Mouse (Mus musculus): Measurements from ENCODE around the gene Sh3rf3.

The Sh3rf3 gene

GRCm38 (mm10) chr10:59104683-59105082 lies 291.5 kb downstream of the Sh3rf3 start:
- DNase-seq (ENCODE audit: low read depth in 2 of 2, low spot score in 2 of 2), result no peak

DNA sequence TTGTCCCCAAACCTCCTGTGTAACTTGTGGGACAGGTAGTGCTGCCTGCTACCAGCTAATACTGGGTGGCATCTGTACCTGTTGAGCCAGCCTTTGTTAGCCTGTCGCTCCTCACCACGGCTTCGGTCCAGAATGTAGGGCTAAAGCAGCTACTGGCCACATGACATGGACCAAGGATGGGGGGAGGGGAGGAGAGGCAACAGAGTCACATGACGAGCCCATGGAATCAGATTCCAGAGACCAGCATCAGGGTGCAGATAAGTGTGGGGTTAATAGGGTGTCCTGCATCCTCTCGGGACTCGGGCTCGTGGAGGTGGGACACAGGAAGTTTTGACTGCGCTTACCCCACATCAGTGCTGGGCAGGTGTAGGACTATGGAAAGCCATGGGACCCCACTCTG lies 292.7 kb downstream of the Sh3rf3 start:
- DNase-seq (ENCODE audit: low read depth in 2 of 2, low spot score in 2 of 2), result no peak

- no peak for DNase-seq (ENCODE audit: low read depth in 2 of 2, low spot score in 2 of 2)
Observed at GRCm38 (mm10) chr10:59106644-59107043, 293.5 kb downstream of the Sh3rf3 start.

- peak; percentile 12 to 27 for DNase-seq (ENCODE audit: low read depth in 2 of 2, low spot score in 2 of 2)
Observed at GRCm38 (mm10) chr10:59109015-59109414, 295.9 kb downstream of the Sh3rf3 start.

GRCm38 (mm10) chr10:59110386-59110785 lies 297.2 kb downstream of the Sh3rf3 start:
- DNase-seq (ENCODE audit: low read depth in 2 of 2, low spot score in 2 of 2), result no peak

- DNase-seq (ENCODE audit: low read depth in 2 of 2, low spot score in 2 of 2), result no peak
Observed at GRCm38 (mm10) chr10:59112755-59113154, 299.6 kb downstream of the Sh3rf3 start.

- no peak for DNase-seq (ENCODE audit: low read depth in 2 of 2, low spot score in 2 of 2)
Observed at GRCm38 (mm10) chr10:59113386-59113785, 300.2 kb downstream of the Sh3rf3 start.

DNA sequence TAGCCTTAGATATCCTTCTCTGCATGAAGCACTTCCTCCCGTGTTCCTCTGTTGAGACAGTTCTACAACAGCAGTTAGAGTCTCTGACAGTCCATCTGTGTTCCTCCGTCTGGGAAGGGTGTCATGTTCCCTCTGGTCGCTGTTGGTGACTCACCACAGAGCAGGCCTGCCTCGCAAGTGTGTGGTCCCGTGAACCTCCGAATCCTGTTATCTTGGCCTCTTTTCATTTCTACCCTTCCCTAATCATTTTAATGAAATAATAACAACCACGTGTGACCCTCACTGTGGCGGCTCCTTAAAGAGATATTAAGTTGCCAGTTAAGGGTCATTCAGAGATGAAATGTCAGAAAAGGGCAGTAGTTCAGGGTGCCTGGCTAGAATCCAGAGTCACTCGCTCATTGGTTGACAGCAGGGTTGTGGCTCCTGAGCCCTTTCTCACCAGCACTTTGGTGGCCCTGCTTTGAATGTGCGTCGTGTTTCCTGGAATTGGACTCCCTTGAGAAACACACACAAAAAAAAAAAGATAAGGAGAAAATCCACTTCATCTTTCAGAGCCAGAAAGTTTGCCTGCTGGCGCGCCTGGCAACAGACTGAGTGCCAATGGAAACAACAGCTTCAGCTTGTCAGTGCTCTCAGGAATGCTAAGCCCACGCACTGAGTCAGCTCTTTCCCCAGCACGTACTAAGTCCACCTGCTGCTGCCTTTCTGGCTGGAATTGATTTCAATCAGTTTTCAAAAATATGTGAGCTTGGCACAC lies 301.6 kb downstream of the Sh3rf3 start:
- no peak for DNase-seq (ENCODE audit: low read depth in 2 of 2, low spot score in 2 of 2)

- DNase-seq (ENCODE audit: low read depth in 2 of 2, low spot score in 2 of 2), result no peak
Observed at GRCm38 (mm10) chr10:59115691-59116090, 302.5 kb downstream of the Sh3rf3 start.

- DNase-seq (ENCODE audit: low read depth in 2 of 2, low spot score in 2 of 2), result no peak
Observed at GRCm38 (mm10) chr10:59116331-59116730, 303.2 kb downstream of the Sh3rf3 start.

GRCm38 (mm10) chr10:59117555-59117954 lies 304.4 kb downstream of the Sh3rf3 start:
- DNase-seq (ENCODE audit: low read depth in 2 of 2, low spot score in 2 of 2), result no peak

DNA sequence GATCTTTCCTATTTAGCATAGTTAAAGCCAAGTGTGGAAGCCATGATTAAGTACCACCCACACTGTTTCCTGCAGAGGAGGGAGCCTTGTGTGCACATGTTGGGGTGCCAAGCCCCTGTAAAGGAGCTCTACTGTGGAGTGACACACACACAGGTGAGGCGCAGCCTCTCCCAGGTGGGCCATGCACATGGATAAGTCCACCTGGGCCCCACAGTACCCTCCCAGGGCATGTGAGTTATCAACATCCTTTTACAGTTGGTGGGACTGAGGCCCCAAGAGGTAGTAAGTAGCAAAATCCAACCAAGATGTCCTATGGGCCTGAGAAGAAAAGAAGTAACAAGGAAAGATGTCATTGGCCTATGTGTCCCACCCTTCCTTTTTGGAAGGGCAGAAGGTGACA lies 305.8 kb downstream of the Sh3rf3 start:
- DNase-seq (ENCODE audit: low read depth in 2 of 2, low spot score in 2 of 2), result no peak

- DNase-seq (ENCODE audit: low read depth in 2 of 2, low spot score in 2 of 2), result no peak
Observed at GRCm38 (mm10) chr10:59119811-59120210, 306.7 kb downstream of the Sh3rf3 start.

DNA sequence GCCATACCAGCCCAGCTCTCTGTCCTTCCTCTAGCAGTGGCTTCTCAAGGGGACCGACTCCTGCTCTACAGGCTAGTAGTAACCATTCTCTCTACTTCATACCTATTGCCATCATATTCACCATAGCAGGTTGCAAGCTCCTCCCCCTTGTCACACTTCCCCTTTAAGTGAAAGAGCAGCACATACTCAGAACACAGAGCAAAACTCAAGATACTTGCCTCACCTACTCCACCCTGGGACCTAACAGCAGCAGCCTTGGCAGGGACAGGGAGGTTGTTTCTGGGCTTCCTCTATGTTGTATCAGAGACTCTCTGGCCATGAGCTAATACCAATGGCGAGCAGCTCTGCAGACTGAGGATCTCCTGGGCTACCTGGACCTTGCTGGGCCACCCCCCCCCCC lies 312.3 kb downstream of the Sh3rf3 start:
- no peak for DNase-seq (ENCODE audit: low read depth in 2 of 2, low spot score in 2 of 2)

GRCm38 (mm10) chr10:59127637-59128036 lies 314.5 kb downstream of the Sh3rf3 start:
- DNase-seq (ENCODE audit: low read depth in 2 of 2, low spot score in 2 of 2), result no peak

DNA sequence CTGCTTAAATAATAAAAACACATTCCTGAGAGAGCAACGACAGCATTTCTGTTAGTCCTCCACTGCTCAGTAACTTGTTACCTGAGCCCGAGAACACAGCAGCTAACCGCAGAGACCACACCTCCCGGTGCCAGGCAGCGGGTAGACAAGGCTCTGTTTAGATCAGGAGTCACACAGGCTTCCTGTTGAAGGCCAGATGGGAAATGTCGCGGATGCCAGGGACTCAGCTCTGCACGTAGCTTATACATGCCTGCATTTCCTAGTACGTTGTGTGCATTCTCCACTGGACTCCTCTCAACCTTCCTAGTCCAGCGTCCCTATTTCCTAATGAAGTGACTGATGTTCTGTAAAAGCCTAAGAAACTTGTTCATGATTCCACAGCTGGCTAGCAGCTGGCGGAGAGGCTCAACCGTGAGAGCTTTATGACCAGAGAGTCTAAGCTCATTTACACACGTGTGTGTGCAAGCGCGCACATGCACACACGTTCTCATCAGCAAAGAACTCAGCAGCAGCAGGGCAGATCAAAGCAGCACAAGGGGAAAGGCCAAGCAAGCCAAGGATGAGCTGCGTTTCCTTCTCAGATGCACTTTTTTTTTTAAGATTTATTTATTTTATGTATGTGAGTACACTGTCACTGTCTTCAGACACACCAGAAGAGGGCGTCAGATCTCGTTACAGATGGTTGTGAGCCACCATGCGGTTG lies 318.9 kb downstream of the Sh3rf3 start:
- DNase-seq (ENCODE audit: low read depth in 2 of 2, low spot score in 2 of 2), result no peak

DNA sequence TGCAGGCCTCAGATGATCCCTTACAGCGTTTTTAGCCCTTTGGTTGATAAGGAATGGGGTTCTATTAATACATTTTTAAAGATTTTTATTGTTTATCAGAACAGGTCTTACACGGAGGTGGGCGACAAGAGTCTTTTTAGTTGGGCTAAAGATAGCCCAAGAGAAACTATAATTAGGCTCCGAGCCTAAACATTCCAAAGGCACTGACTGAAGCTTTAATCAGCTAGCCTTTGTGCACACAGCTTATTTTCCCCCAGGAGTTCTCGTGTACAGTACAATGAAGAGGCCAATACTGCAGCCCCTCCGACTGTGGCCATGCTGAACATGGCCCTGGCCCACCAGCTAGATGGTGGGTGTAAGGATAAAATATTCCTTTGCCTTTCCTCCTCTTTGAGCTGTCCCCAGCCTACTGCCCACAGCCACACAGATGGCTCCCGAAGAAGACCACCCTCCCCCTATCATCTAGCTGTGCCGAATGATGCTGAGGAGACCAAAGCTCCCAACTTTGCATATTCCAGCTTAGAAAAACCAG lies 320.4 kb downstream of the Sh3rf3 start:
- no peak for DNase-seq (ENCODE audit: low read depth in 2 of 2, low spot score in 2 of 2)

- no peak for DNase-seq (ENCODE audit: low read depth in 2 of 2, low spot score in 2 of 2)
Observed at GRCm38 (mm10) chr10:59149956-59150383, 336.8 kb downstream of the Sh3rf3 start.

DNA sequence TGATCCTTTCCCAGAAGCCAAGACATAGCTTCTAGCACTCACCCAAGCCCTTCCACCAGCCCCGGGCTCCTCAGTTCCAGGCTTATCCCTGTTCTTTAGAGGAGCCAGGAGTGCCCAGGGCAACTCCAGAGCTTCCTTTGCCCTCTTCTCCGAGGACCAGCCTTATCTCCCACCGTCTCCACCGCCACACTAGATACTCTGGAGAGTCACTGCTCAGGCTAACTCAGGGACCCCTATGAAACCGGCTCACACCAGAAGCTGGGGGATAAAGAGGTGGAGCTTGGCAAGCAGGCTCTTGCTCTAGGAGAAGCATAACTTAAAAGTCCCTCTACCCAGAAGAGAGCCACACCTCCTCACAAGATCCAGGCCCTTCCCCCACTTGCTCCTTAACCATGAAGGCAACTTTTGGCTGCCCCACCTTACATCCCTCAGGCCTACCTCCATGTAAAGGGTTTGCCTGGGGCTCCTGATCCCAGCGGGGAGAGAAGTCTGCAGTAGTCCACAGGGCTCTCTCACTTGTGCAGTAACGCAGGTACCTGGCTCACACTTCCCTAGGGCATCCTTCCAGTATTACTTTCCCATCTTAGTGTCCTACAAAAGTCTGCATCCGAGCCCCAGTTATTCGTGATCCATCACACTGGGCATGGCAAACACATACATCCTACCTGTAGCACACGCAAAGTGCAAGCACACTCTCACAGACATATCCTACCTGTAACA lies 337.9 kb downstream of the Sh3rf3 start:
- no peak for DNase-seq (ENCODE audit: low read depth in 2 of 2, low spot score in 2 of 2)

DNA sequence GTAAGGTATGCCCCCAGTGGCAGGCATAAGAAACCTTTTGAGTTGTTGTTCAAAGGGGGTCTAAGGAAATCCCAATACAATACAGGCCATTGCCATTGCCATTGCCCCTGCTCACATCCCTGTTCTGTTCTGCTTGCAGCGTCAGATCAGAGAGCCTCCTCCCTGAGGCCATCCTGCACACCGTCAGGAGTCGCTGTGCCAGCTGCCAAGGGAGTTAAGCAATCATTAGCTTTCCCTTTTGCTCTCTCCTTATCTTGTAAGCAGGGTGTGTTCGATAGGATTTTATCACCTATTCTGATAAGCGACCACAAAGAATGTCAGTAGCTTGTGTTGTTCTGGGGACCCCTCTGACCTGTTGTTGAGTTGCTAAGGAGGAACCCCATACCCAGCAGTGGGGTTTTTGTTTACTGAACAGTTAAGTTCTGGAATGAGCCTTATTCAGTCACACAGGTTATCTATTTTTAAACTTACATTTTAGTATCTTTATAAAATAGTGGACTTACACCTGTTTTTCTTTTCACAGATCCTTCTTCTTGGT lies 339.5 kb downstream of the Sh3rf3 start:
- DNase-seq (ENCODE audit: low read depth in 2 of 2, low spot score in 2 of 2), result no peak

DNA sequence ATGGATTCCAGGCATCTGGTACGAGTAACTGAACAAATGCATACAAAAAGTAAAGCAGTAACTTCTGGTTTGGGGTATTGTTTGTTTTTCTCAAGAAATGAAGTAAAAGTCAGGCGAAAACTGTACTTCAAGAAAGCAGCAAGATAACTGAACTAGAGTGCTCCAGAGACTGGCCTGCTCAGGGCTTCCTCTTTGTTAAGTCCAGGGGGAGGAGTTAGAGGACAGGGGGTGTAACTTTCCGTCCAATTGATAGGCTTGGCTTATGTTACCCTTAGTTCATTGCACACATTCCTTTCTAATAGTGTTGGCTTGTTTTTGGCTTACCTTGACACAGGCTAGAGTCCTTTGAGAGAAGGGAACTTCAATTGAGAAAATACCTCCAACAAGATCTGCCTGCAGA lies 345.5 kb downstream of the Sh3rf3 start:
- DNase-seq (ENCODE audit: low read depth in 2 of 2, low spot score in 2 of 2), result no peak
